ENCODE assay signal across 8 mouse cellular contexts in genomic region chr11:108128593-108128992, GRCm38 (mm10).
DNase-seq lines count a peak whose midpoint lies in the region; ATAC-seq and TF ChIP-seq lines count a peak whose summit lies in the region.

No protein-coding gene starts in this region.

- peak; percentile 44 for TF ChIP-seq CTCF in bone marrow, adult 2 months (IDR thresholded peaks at IDR 0.05; ENCODE audit: control insufficient read depth, insufficient read depth, low read length)
- peak; percentile 64 for TF ChIP-seq CTCF in forebrain, postnatal 0 days (IDR thresholded peaks at IDR 0.05; ENCODE audit: low read depth)
- TF ChIP-seq CTCF in kidney, adult 2 months (conservative IDR thresholded peaks at IDR 0.05; ENCODE audit: insufficient read depth, insufficient read length, low read depth, low read length) = peak; percentile 71
- TF ChIP-seq CTCF in liver, embryonic 14.5 days (IDR thresholded peaks at IDR 0.05; ENCODE audit: low read depth) = peak; percentile 54

- no peaks in the 10 kb centered on the region for H3K36me3 ChIP-seq in forebrain, postnatal 0 days (ENCODE audit: insufficient read depth)
- H3K36me3 ChIP-seq in kidney, adult 2 months (ENCODE audit: control insufficient read depth, insufficient read depth, low read length) = no peaks in the 10 kb centered on the region
- H3K36me3 ChIP-seq in liver, embryonic 14.5 days (replicated peaks; ENCODE audit: control insufficient read depth, insufficient read depth, low read depth) = no peaks in the 10 kb centered on the region

- H3K9ac ChIP-seq in forebrain, postnatal 0 days = no peak overlapping the region
- no peak overlapping the region for H3K9ac ChIP-seq in liver, embryonic 14.5 days (replicated peaks)

- no peak for TF ChIP-seq EP300 in liver, embryonic 14.5 days (IDR thresholded peaks at IDR 0.05; ENCODE audit: low read depth)

- H3K4me2 ChIP-seq in forebrain, postnatal 0 days (ENCODE audit: low read depth) = no peak overlapping the region
- H3K4me2 ChIP-seq in liver, embryonic 14.5 days (ENCODE audit: low read depth) = no peak overlapping the region

- no peaks in the 10 kb centered on the region for H3K9me3 ChIP-seq in forebrain, postnatal 0 days (ENCODE audit: low read length)
- H3K9me3 ChIP-seq in liver, embryonic 14.5 days (ENCODE audit: control insufficient read depth, low read length) = no peaks in the 10 kb centered on the region

- peak; percentile 35 for DNase-seq in urinary bladder, postnatal 25 days (ENCODE audit: low spot score)
- no peak for DNase-seq in urinary bladder, adult 2 months (ENCODE audit: low spot score)
- peak; percentile 56 for DNase-seq in forebrain, postnatal 0 days
- DNase-seq in kidney, adult 2 months = peak; percentile 65
- peak in 1 of 3 experiments; percentile 3 for DNase-seq in liver, embryonic 14.5 days (ENCODE audit: low read depth in 3 of 3, low spot score in 3 of 3)
- DNase-seq in retina, embryonic 14.5 days (ENCODE audit: low spot score) = peak; percentile 83
- DNase-seq in urinary bladder, adult 18-20 months (ENCODE audit: low spot score in 2 of 2) = no peak

- H3K27me3 ChIP-seq in forebrain, postnatal 0 days (ENCODE audit: insufficient read depth, low read length) = no peaks in the 10 kb centered on the region
- no peaks in the 10 kb centered on the region for H3K27me3 ChIP-seq in kidney, adult 2 months (replicated peaks; ENCODE audit: control insufficient read depth, insufficient read depth, low read length)
- no peaks in the 10 kb centered on the region for H3K27me3 ChIP-seq in liver, embryonic 14.5 days (ENCODE audit: control insufficient read depth, insufficient read depth, low read length)

- H3K4me3 ChIP-seq in bone marrow, adult 2 months (replicated peaks; ENCODE audit: control insufficient read depth, low read depth, low read length) = no peak overlapping the region
- no peak overlapping the region for H3K4me3 ChIP-seq in forebrain, postnatal 0 days (ENCODE audit: low read depth, low read length)
- no peak overlapping the region for H3K4me3 ChIP-seq in kidney, adult 2 months (ENCODE audit: insufficient read depth, low read depth, low read length)
- H3K4me3 ChIP-seq in liver, embryonic 14.5 days (ENCODE audit: insufficient read depth in 1 of 2, low read depth in 2 of 2, low read length in 2 of 2) = no peak overlapping the region

- no peak for ATAC-seq in forebrain, postnatal 0 days
- no peak for ATAC-seq in liver, embryonic 14.5 days (ENCODE audit: insufficient read depth)

- H3K27ac ChIP-seq in bone marrow, adult 2 months (ENCODE audit: control insufficient read depth, insufficient read depth, low read depth, low read length, poor library complexity) = no peak overlapping the region
- H3K27ac ChIP-seq in forebrain, postnatal 0 days (ENCODE audit: low read depth, low read length) = no peak overlapping the region
- H3K27ac ChIP-seq in kidney, adult 2 months (ENCODE audit: insufficient read depth, low read depth, low read length) = no peak overlapping the region
- no peak overlapping the region for H3K27ac ChIP-seq in liver, embryonic 14.5 days

- TF ChIP-seq POLR2A in bone marrow, adult 2 months (IDR thresholded peaks at IDR 0.05; ENCODE audit: borderline replicate concordance, control insufficient read depth, low read depth, low read length) = no peak
- no peak for TF ChIP-seq POLR2A in kidney, adult 2 months (IDR thresholded peaks at IDR 0.05; ENCODE audit: low read depth, low read length)

- no peaks in the 10 kb centered on the region for H3K4me1 ChIP-seq in bone marrow, adult 2 months (ENCODE audit: control insufficient read depth, insufficient read depth, low read length)
- no peaks in the 10 kb centered on the region for H3K4me1 ChIP-seq in forebrain, postnatal 0 days (ENCODE audit: insufficient read depth)
- H3K4me1 ChIP-seq in kidney, adult 2 months (ENCODE audit: control insufficient read depth, insufficient read depth, low read length) = no peaks in the 10 kb centered on the region
- no peaks in the 10 kb centered on the region for H3K4me1 ChIP-seq in liver, embryonic 14.5 days (replicated peaks; ENCODE audit: control insufficient read depth in 2 of 2, insufficient read depth in 2 of 2, low read length in 1 of 2)

- WGBS in bone marrow, adult 2 months = 24% methylated on average over 5 of the region's 5 CpGs
- 26% methylated on average over 5 of the region's 5 CpGs for WGBS in forebrain, postnatal 0 days
- 28% methylated on average over 5 of the region's 5 CpGs for WGBS in kidney, adult 2 months
- 23% methylated on average over 5 of the region's 5 CpGs for WGBS in liver, embryonic 14.5 days (ENCODE audit: insufficient replicate concordance)

Comparison
In these comparisons a context has a peak if more than half of its experiments do, and no peak if none do; other contexts are left out.
1. DNase-seq: peak in urinary bladder, postnatal 25 days (single experiment), forebrain, postnatal 0 days (single experiment), kidney, adult 2 months (single experiment) and retina, embryonic 14.5 days (single experiment); none in urinary bladder, adult 2 months (single experiment) and urinary bladder, adult 18-20 months (0 of 2).
2. Peak in every context shown above with its lines, with median percentiles within 50 percentile points of each other: CTCF ChIP-seq.